Mouse (Mus musculus) lung, postnatal 0 days (tissue): Measurements from ENCODE around the gene Pdp2.

ENCODE experiments used
- CTCF ChIP-seq: IDR thresholded peaks from 2 replicates; pipeline ENCODE4 v1.5.1; 2016; ENCODE audit warnings: antibody characterized with exemption, mild to moderate bottlenecking
- EP300 ChIP-seq: IDR thresholded peaks from 2 replicates; pipeline ENCODE4 v1.6.1; 2016; ENCODE audit warnings: antibody characterized with exemption, mild to moderate bottlenecking, control low read depth

DNA sequence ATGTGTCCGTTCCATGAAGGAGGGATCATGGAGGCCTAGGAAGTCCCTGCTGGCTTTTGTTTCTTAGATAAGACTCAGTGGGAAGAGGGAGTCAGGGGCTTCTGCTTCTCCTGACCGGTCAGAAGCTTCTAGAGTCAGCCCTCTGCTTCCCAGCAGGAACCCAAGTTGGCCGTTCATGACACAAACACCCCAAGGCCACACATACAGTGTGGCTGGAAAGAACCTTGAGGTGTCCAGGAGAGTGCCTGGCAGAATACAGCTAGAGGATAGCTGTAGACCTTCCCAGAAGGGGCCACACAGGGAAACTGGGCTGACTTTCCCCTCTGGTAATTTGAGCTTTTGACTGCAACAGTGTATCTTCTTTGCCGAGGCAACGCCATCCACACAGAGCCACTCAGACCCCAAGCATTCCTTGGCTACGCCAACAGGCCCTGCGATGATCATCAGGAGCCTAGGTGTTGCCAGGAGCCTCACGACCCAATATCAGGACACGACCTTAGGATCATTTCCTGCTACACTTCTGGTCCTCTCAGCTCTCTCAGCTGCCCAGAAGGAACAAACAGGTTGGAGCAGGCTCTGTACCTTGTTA lies 42.0 kb downstream of the Pdp2 start:
- TF ChIP-seq CTCF: no peak
- no peak for TF ChIP-seq EP300
